Mouse (Mus musculus): ENCODE measurements around the gene Gm10553. TPM values are rescaled to one million over a fixed set of nuclear protein-coding genes. Genes with fewer than 3 reads are reported as not detected.
"Not testable (repeated sequence)": the region's sequence is repeated elsewhere in the genome, so short reads cannot be mapped to it uniquely, and the experiment has no call there.

Gene Gm10553
- polyA plus RNA-seq (2012; rRNA removed), result not detected in 2 replicates

GRCm38 (mm10) chr1:85099864-85100263 is at the start of gene Gm10553:
Gene Gm10553, plus strand, starts transcription at chr1:85100164.
- not testable (repeated sequence) for H3K36me3 ChIP-seq (ENCODE audit: control insufficient read depth, insufficient read depth, low read length); H3K27me3 ChIP-seq (ENCODE audit: control insufficient read depth, insufficient read depth, low read length); H3K4me3 ChIP-seq (ENCODE audit: low read depth, low read length); H3K27ac ChIP-seq (ENCODE audit: insufficient read depth, low read depth, low read length); H3K4me1 ChIP-seq (ENCODE audit: control insufficient read depth, insufficient read depth, insufficient read length, low read length)
- 53% methylated on average over 1 of the region's 1 CpGs for WGBS

DNA sequence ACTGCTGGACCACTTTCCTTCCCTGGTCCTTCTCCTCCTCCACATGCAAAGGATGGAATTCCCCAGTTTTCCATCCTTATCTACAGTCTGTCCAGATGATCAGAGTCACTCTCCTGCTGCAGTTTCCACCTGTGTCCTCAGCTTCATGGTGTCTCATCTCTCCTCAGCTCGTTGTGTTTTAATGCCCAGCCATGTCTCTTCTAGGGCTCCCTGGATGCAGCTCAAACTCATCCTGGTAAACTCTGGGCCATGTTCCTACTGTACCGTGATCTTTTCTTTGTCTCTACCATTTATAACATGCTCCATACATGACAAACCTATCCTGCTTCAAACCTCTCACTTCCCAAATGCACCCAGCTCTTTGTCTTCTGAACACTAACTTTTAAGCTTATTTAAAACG is 28.3 kb upstream of the Gm10553 start:
- H3K4me1 ChIP-seq (ENCODE audit: control insufficient read depth, insufficient read depth, insufficient read length, low read length); H3K36me3 ChIP-seq (ENCODE audit: control insufficient read depth, insufficient read depth, low read length); H3K27ac ChIP-seq (ENCODE audit: insufficient read depth, low read depth, low read length); H3K27me3 ChIP-seq (ENCODE audit: control insufficient read depth, insufficient read depth, low read length); H3K4me3 ChIP-seq (ENCODE audit: low read depth, low read length): not testable (repeated sequence)
- WGBS, result 51% methylated on average over 3 of the region's 3 CpGs

DNA sequence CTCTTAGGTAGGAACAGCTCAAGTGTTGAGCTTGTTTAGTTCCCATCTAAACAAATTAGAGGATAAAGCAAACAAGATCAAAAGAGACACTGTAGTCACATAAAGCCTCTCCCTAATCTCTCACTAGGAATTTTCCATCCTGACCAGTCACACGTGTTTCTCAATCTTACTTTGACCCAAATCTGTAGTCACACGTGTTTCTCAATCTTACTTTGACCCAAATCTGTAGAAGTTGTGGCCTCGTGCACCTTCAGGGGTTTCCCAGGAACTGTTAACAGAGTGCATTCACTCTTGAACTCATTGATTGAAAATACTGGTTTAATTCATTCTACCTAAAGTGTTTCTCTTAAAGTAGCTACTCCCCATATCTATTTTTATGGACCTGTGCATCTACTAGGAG is 26.9 kb upstream of the Gm10553 start:
- not testable (repeated sequence) for H3K27me3 ChIP-seq (ENCODE audit: control insufficient read depth, insufficient read depth, low read length)

GRCm38 (mm10) chr1:85084803-85085202 is 15.2 kb upstream of the Gm10553 start:
- WGBS, result 55% methylated on average over 3 of the region's 3 CpGs
- H3K27ac ChIP-seq (ENCODE audit: insufficient read depth, low read depth, low read length); H3K36me3 ChIP-seq (ENCODE audit: control insufficient read depth, insufficient read depth, low read length); H3K4me3 ChIP-seq (ENCODE audit: low read depth, low read length); H3K27me3 ChIP-seq (ENCODE audit: control insufficient read depth, insufficient read depth, low read length); H3K4me1 ChIP-seq (ENCODE audit: control insufficient read depth, insufficient read depth, insufficient read length, low read length): not testable (repeated sequence)

More for the DNA sequence above, 26.9 kb upstream of the Gm10553 start:
- not testable (repeated sequence) for H3K4me3 ChIP-seq (ENCODE audit: low read depth, low read length); H3K36me3 ChIP-seq (ENCODE audit: control insufficient read depth, insufficient read depth, low read length); H3K4me1 ChIP-seq (ENCODE audit: control insufficient read depth, insufficient read depth, insufficient read length, low read length); H3K27ac ChIP-seq (ENCODE audit: insufficient read depth, low read depth, low read length)
- 47% methylated on average over 3 of the region's 3 CpGs for WGBS

DNA sequence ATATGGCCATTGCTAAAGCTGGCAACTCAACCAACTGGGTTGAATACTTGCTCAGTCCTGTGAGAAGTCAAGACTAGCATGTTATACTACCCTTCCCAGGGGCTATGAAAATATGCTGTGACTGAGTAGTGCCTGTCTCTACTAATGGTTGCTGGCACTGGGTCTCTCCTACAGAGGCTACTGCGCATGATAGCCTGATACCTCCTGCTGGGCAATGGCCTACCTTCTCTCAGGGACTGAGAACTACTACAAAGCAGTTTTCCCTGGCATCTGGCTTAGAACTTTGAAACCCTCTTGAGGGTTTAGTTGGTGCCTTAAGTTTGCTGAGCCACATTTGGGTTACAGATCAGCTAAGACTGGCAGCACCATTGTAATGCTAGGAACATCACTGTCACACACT is 13.8 kb upstream of the Gm10553 start:
- H3K27ac ChIP-seq (ENCODE audit: insufficient read depth, low read depth, low read length); H3K4me3 ChIP-seq (ENCODE audit: low read depth, low read length); H3K36me3 ChIP-seq (ENCODE audit: control insufficient read depth, insufficient read depth, low read length); H3K27me3 ChIP-seq (ENCODE audit: control insufficient read depth, insufficient read depth, low read length); H3K4me1 ChIP-seq (ENCODE audit: control insufficient read depth, insufficient read depth, insufficient read length, low read length): not testable (repeated sequence)
- WGBS, result 72% methylated on average over 1 of the region's 1 CpGs

DNA sequence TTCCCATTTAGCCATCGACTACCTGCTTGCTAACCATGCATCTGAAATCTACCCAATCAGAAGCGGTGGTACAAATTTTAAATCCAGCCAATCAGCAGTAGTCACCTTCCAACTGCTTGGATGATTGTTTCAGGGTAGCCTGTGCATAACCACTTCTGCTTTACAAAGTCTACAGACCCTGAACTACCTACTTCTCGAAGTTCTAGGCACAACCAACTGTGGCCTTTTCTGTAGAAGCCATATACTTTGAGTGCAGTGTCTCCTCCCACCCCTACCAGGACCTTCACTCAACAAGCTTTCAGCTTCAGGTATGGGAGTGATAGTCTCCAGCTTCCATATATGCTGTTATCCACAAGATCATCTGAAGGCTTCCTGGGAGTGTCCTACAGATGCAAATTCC is 7.8 kb upstream of the Gm10553 start:
- H3K27me3 ChIP-seq (ENCODE audit: control insufficient read depth, insufficient read depth, low read length); H3K4me3 ChIP-seq (ENCODE audit: low read depth, low read length); H3K4me1 ChIP-seq (ENCODE audit: control insufficient read depth, insufficient read depth, insufficient read length, low read length); H3K27ac ChIP-seq (ENCODE audit: insufficient read depth, low read depth, low read length); H3K36me3 ChIP-seq (ENCODE audit: control insufficient read depth, insufficient read depth, low read length): not testable (repeated sequence)
- 15% methylated on average over 1 of the region's 3 CpGs for WGBS

DNA sequence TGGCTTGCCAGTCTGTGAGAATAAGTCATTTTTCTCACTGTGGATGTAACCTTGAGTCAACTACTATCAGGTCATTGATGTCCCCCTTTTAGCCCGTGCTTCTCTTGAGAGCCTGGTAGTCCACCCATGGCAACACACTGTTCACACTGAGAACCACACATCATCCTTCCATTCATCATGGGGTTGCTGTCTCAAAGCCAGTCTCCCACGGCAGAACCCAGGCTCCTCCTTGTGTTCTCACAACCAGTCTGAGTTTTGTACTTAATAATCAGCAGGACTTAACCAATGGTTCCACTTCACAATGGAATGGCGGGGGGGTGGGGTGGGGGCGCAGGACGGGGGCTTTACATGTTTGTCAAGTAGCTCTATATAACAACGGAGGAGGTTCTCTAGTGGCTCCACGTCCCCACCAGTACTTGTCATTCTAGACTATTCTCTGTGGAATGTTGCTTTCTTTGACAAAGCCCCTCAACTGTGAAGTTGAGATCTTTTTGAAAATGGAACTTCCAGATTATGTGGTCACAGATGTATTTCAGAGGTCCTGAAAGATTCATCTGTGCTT is 6.9 kb upstream of the Gm10553 start:
- not testable (repeated sequence) for H3K27me3 ChIP-seq (ENCODE audit: control insufficient read depth, insufficient read depth, low read length); H3K4me1 ChIP-seq (ENCODE audit: control insufficient read depth, insufficient read depth, insufficient read length, low read length); H3K4me3 ChIP-seq (ENCODE audit: low read depth, low read length); H3K36me3 ChIP-seq (ENCODE audit: control insufficient read depth, insufficient read depth, low read length); H3K27ac ChIP-seq (ENCODE audit: insufficient read depth, low read depth, low read length)
- 77% methylated on average over 7 of the region's 7 CpGs for WGBS

- WGBS, result 76% methylated on average over 7 of the region's 7 CpGs
- H3K27me3 ChIP-seq (ENCODE audit: control insufficient read depth, insufficient read depth, low read length); H3K4me3 ChIP-seq (ENCODE audit: low read depth, low read length); H3K4me1 ChIP-seq (ENCODE audit: control insufficient read depth, insufficient read depth, insufficient read length, low read length); H3K27ac ChIP-seq (ENCODE audit: insufficient read depth, low read depth, low read length); H3K36me3 ChIP-seq (ENCODE audit: control insufficient read depth, insufficient read depth, low read length): not testable (repeated sequence)
Measured at GRCm38 (mm10) chr1:85099081-85099480, 883 bp upstream of the Gm10553 start.

GRCm38 (mm10) chr1:85101754-85102153 is 1.8 kb downstream of the Gm10553 start:
- H3K27me3 ChIP-seq (ENCODE audit: control insufficient read depth, insufficient read depth, low read length); H3K27ac ChIP-seq (ENCODE audit: insufficient read depth, low read depth, low read length); H3K4me3 ChIP-seq (ENCODE audit: low read depth, low read length); H3K4me1 ChIP-seq (ENCODE audit: control insufficient read depth, insufficient read depth, insufficient read length, low read length); H3K36me3 ChIP-seq (ENCODE audit: control insufficient read depth, insufficient read depth, low read length): not testable (repeated sequence)
- 80% methylated on average over 4 of the region's 4 CpGs for WGBS

GRCm38 (mm10) chr1:85105336-85105735 is 5.4 kb downstream of the Gm10553 start:
- 70% methylated on average over 4 of the region's 4 CpGs for WGBS
- not testable (repeated sequence) for H3K4me3 ChIP-seq (ENCODE audit: low read depth, low read length); H3K36me3 ChIP-seq (ENCODE audit: control insufficient read depth, insufficient read depth, low read length); H3K27ac ChIP-seq (ENCODE audit: insufficient read depth, low read depth, low read length); H3K4me1 ChIP-seq (ENCODE audit: control insufficient read depth, insufficient read depth, insufficient read length, low read length); H3K27me3 ChIP-seq (ENCODE audit: control insufficient read depth, insufficient read depth, low read length)

- not testable (repeated sequence) for H3K36me3 ChIP-seq (ENCODE audit: control insufficient read depth, insufficient read depth, low read length); H3K27ac ChIP-seq (ENCODE audit: insufficient read depth, low read depth, low read length); H3K27me3 ChIP-seq (ENCODE audit: control insufficient read depth, insufficient read depth, low read length); H3K4me1 ChIP-seq (ENCODE audit: control insufficient read depth, insufficient read depth, insufficient read length, low read length); H3K4me3 ChIP-seq (ENCODE audit: low read depth, low read length)
- 63% methylated on average over 5 of the region's 6 CpGs for WGBS
Measured at GRCm38 (mm10) chr1:85106013-85106412, 6.0 kb downstream of the Gm10553 start.

- H3K4me1 ChIP-seq (ENCODE audit: control insufficient read depth, insufficient read depth, insufficient read length, low read length); H3K36me3 ChIP-seq (ENCODE audit: control insufficient read depth, insufficient read depth, low read length); H3K27me3 ChIP-seq (ENCODE audit: control insufficient read depth, insufficient read depth, low read length); H3K4me3 ChIP-seq (ENCODE audit: low read depth, low read length); H3K27ac ChIP-seq (ENCODE audit: insufficient read depth, low read depth, low read length): not testable (repeated sequence)
- WGBS, result 100% methylated on average over 1 of the region's 7 CpGs
Measured at GRCm38 (mm10) chr1:85109753-85110152, 9.8 kb downstream of the Gm10553 start, which contains the start of gene A530032D15Rik. Gene A530032D15Rik, minus strand, starts transcription at chr1:85109853.

Data from small intestine, adult 2 months (tissue).